8 mouse cellular contexts compared by ENCODE assay signal in the genomic region with DNA sequence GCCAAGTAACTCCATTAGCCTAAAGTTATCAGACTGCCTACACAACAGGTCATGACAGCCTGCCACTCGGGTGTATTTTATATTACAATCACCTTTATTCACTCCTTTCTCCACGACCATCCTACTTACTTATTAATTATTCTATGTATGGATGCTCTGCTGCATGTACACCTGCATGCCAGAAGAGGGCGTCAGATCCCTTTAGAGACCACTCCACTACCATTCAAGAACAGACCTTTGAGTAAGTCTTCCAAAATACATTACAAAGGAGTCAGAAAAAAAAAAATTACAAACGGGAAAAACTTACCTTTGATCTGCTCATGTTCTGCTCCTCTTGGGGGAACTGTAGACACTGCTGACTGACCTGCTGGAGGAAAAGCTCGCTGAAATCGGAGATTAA. TPM values are rescaled to one million over a fixed set of nuclear protein-coding genes. Genes with fewer than 3 reads are reported as not detected.
DNase-seq lines count a peak whose midpoint lies in the region; ATAC-seq and TF ChIP-seq lines count a peak whose summit lies in the region.

No protein-coding gene starts in this region.

- 40% methylated on average over 6 of the region's 6 CpGs for WGBS in forebrain, embryonic 13.5 days
- 32% methylated on average over 6 of the region's 6 CpGs for WGBS in liver, embryonic 15.5 days (ENCODE audit: insufficient replicate concordance)

- H3K9me3 ChIP-seq in forebrain, embryonic 13.5 days (replicated peaks) = 0 out of 2 replicates have a peak, but pooled peaks cover 6% of the 10 kb centered on the region
- no peaks in the 10 kb centered on the region for H3K9me3 ChIP-seq in liver, embryonic 15.5 days (replicated peaks)

- in situ Hi-C loops in Patski (cut with MboI; ENCODE audit: low pct_unique_long_range_greater_than_20kb) = no loop called here

- peak; percentile 79 for TF ChIP-seq CTCF in layer of hippocampus, adult 2 months (conservative IDR thresholded peaks at IDR 0.05)
- TF ChIP-seq CTCF in Patski (IDR thresholded peaks at IDR 0.05) = peak; percentile 69

- POLR2A ChIA-PET in Patski (lab: Charles Lee) = no interaction called here

- H3K9ac ChIP-seq in forebrain, embryonic 13.5 days = 0 out of 2 replicates have a peak overlapping the region, but pooled peaks have one; percentile 96
- no peak overlapping the region for H3K9ac ChIP-seq in liver, embryonic 15.5 days

- H3K4me3 ChIP-seq in layer of hippocampus, adult 2 months = peak overlapping the region; percentile 87; the same call in 1 of the 2 replicates
- H3K4me3 ChIP-seq in forebrain, embryonic 13.5 days = peak overlapping the region; percentile 94
- H3K4me3 ChIP-seq in liver, embryonic 15.5 days (replicated peaks) = peak overlapping the region; percentile 68; the same call in 1 of the 2 replicates

- no peak overlapping the region for H3K27ac ChIP-seq in layer of hippocampus, adult 2 months
- H3K27ac ChIP-seq in forebrain, embryonic 13.5 days = no peak overlapping the region
- no peak overlapping the region for H3K27ac ChIP-seq in liver, embryonic 15.5 days (replicated peaks)

- CTCF ChIA-PET in Patski (lab: Charles Lee) = interaction anchor here (1.0 kb wide), 1 partner anchor 67 kb away, joined by 5 read pairs; a partner anchor contains a TSS

- no peak for ATAC-seq in Patski
- ATAC-seq in forebrain, embryonic 13.5 days = no peak
- no peak for ATAC-seq in liver, embryonic 15.5 days (ENCODE audit: insufficient read depth)

- peaks cover 14% of the 10 kb centered on the region for H3K4me1 ChIP-seq in forebrain, embryonic 13.5 days
- peaks cover 16% of the 10 kb centered on the region for H3K4me1 ChIP-seq in liver, embryonic 15.5 days (replicated peaks)

- H3K36me3 ChIP-seq in forebrain, embryonic 13.5 days (ENCODE audit: poor library complexity, severe bottlenecking) = peaks cover 44% of the 10 kb centered on the region
- H3K36me3 ChIP-seq in liver, embryonic 15.5 days (replicated peaks) = peaks cover 43% of the 10 kb centered on the region

- peak overlapping the region; percentile 89 for H3K4me2 ChIP-seq in forebrain, embryonic 13.5 days
- H3K4me2 ChIP-seq in liver, embryonic 15.5 days = peak overlapping the region; percentile 88

- no peaks in the 10 kb centered on the region for H3K27me3 ChIP-seq in Patski
- H3K27me3 ChIP-seq in forebrain, embryonic 13.5 days = peaks cover 3% of the 10 kb centered on the region; the same call in 1 of the 2 replicates
- H3K27me3 ChIP-seq in liver, embryonic 15.5 days = no peaks in the 10 kb centered on the region

- DNase-seq in layer of hippocampus, adult 2 months (ENCODE audit: low spot score in 2 of 2) = no peak
- DNase-seq in layer of hippocampus, postnatal 25 days (ENCODE audit: extremely low spot score in 1 of 2, low spot score in 1 of 2) = no peak
- DNase-seq in Patski (ENCODE audit: low read depth, low spot score) = no peak
- no peak for DNase-seq in urinary bladder, postnatal 25 days (ENCODE audit: low spot score)
- no peak for DNase-seq in urinary bladder, adult 18-20 months (ENCODE audit: low spot score in 2 of 2)
- no peak for DNase-seq in gastrocnemius, postnatal 10 days

RNA-seq across cellular contexts. Expression of a gene that starts 1.4 kb away (rescaled TPM):
- 10 to 100 TPM; 15.2 to 17.4 TPM for total RNA-seq in layer of hippocampus, adult 2 months (2021)
- total RNA-seq in layer of hippocampus, postnatal 25 days (2021) = 10 to 100 TPM; 12.8 to 15.2 TPM
- 13.5 TPM for polyA plus RNA-seq in Patski (2021)
- 14.9 and 15.7 TPM in 2 replicates for polyA plus RNA-seq in forebrain, embryonic 13.5 days (2015; fragmentation: Nextera tagmentation; extraction: Ambion mirVana)
- polyA plus RNA-seq in liver, embryonic 15.5 days (2015; fragmentation: Nextera tagmentation; extraction: Ambion mirVana) = 1.3 TPM in 2 replicates
- total RNA-seq in gastrocnemius, postnatal 10 days (2021) = 1 to 10 TPM; 6.9 to 8.6 TPM

RNA-seq across cellular contexts. Expression of a gene that starts 1.6 kb away (rescaled TPM):
- not detected for total RNA-seq in layer of hippocampus, adult 2 months (2021)
- not detected for total RNA-seq in layer of hippocampus, postnatal 25 days (2021)
- not detected for polyA plus RNA-seq in Patski (2021)
- polyA plus RNA-seq in forebrain, embryonic 13.5 days (2015; fragmentation: Nextera tagmentation; extraction: Ambion mirVana) = not detected in 2 replicates
- polyA plus RNA-seq in liver, embryonic 15.5 days (2015; fragmentation: Nextera tagmentation; extraction: Ambion mirVana) = not detected in 2 replicates
- not detected for total RNA-seq in gastrocnemius, postnatal 10 days (2021)

RNA-seq across cellular contexts. Expression of a gene that starts 31.8 kb away (rescaled TPM):
- total RNA-seq in layer of hippocampus, adult 2 months (2021) = under 1 TPM; 0.07 to 0.26 TPM
- under 1 TPM; 0.10 to 0.21 TPM for total RNA-seq in layer of hippocampus, postnatal 25 days (2021)
- polyA plus RNA-seq in Patski (2021) = 0.01 TPM
- 0.05 TPM in 1 of 2 replicates, not detected in the other for polyA plus RNA-seq in forebrain, embryonic 13.5 days (2015; fragmentation: Nextera tagmentation; extraction: Ambion mirVana)
- not detected in 2 replicates for polyA plus RNA-seq in liver, embryonic 15.5 days (2015; fragmentation: Nextera tagmentation; extraction: Ambion mirVana)
- total RNA-seq in gastrocnemius, postnatal 10 days (2021) = not detected

RNA-seq across cellular contexts. Expression of a gene that starts 47.5 kb away (rescaled TPM):
- not detected for total RNA-seq in layer of hippocampus, adult 2 months (2021)
- not detected for total RNA-seq in layer of hippocampus, postnatal 25 days (2021)
- polyA plus RNA-seq in Patski (2021) = not detected
- not detected in 2 replicates for polyA plus RNA-seq in forebrain, embryonic 13.5 days (2015; fragmentation: Nextera tagmentation; extraction: Ambion mirVana)
- not detected in 2 replicates for polyA plus RNA-seq in liver, embryonic 15.5 days (2015; fragmentation: Nextera tagmentation; extraction: Ambion mirVana)
- not detected for total RNA-seq in gastrocnemius, postnatal 10 days (2021)

RNA-seq across cellular contexts. Expression of a gene that starts 55.8 kb away (rescaled TPM):
- total RNA-seq in layer of hippocampus, adult 2 months (2021) = 10 to 100 TPM; 33.8 to 36.1 TPM
- 10 to 100 TPM; 28.4 to 31.2 TPM for total RNA-seq in layer of hippocampus, postnatal 25 days (2021)
- polyA plus RNA-seq in Patski (2021) = 20.9 TPM
- polyA plus RNA-seq in forebrain, embryonic 13.5 days (2015; fragmentation: Nextera tagmentation; extraction: Ambion mirVana) = 22.7 and 23.5 TPM in 2 replicates
- polyA plus RNA-seq in liver, embryonic 15.5 days (2015; fragmentation: Nextera tagmentation; extraction: Ambion mirVana) = 1.6 and 1.8 TPM in 2 replicates
- 10 to 100 TPM; 10.5 to 11.6 TPM for total RNA-seq in gastrocnemius, postnatal 10 days (2021)
